Mouse (Mus musculus): ENCODE data around the gene Prkar1a.
"Not testable (repeated sequence)": the region's sequence is repeated elsewhere in the genome, so short reads cannot be mapped to it uniquely, and the experiment has no call there.

Gene Prkar1a

GRCm38 (mm10) chr11:109641498-109642222 lies 7.5 kb upstream of the Prkar1a start:
- no peak for DNase-seq (ENCODE audit: low spot score in 2 of 2)

GRCm38 (mm10) chr11:109648510-109648909 lies 695 bp upstream of the Prkar1a start:
- peak in 1 of 2 experiments; percentile 53 for DNase-seq (ENCODE audit: low spot score in 2 of 2)

DNA sequence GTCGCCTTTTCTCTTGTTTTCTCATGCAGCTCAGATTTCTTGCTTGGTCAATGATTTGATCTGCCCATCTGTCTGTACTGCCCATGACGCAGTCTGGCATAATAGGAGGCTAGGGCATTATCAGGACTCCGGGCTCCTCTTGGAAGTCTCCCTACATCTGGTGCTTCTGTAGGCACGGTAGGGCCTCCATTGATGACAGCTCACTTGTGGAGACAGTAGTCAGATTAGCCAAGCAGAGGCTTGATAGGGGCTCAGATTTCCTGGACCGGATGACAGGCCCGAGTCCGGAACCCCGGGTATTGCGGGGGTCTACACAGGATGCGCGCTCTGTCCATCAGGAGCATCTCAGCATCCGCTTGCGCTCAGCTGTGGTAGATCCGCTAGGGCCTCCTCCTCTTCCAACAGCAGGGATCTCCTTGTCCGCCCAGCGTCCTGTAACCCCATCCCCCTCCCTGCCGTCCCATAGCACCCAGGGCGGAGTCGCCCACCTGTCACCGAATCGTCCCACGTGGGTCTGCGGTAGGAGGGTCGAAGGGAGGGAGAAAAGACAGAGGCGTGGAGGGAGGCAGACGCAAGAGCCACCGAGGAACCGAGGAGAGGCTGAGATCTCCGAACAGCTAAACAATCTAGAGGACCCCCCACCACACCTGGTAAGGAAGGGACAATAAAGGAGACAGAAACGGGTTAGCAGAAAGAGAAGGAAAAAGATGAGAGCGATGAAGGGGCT lies 933 bp downstream of the Prkar1a start:
- DNase-seq (ENCODE audit: low spot score in 2 of 2): peak; percentile 75 to 87

DNA sequence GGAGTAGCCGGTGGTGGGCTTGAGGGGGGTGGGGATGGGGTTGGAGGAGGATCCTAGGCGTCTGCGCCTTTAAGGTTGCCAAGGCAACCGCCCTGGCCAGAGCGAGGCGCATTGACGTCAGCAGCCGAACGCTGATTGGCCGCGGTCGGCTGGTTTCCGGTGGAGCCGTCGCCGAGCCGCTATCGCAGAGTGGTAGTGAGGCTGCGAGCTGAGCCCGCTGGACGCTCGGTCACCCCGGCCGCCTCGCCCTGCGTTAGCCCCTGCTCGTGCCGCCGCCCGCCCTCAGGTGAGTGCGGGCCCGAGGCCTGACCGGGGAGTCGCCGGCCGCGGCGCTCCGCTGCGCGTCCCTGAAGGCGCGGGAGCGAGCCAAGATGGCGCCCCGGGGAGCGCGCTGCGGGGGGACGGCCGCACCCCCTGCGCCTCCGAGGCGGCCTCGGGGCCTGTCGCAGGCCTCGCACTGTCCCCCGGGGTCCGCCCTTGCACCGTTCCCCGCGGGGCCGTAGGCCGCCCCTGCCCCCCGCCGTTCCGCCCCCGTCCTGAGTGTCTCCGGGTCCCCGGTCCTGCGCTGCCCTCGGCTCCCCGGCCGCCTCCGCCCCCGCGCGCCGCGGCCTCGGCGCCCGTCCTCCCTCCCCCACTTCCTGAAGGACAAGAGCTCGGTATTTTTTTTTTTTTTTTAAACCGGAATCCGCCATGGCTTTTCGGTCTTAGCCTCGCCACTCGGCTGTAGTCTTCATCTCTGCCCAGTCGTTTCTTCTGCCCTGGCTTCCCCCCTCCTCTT lies 1.8 kb downstream of the Prkar1a start:
- peak; percentile 79 to 91 for DNase-seq (ENCODE audit: low spot score in 2 of 2)

GRCm38 (mm10) chr11:109651566-109652024 lies 2.4 kb downstream of the Prkar1a start:
- DNase-seq (ENCODE audit: low spot score in 2 of 2): no peak

DNA sequence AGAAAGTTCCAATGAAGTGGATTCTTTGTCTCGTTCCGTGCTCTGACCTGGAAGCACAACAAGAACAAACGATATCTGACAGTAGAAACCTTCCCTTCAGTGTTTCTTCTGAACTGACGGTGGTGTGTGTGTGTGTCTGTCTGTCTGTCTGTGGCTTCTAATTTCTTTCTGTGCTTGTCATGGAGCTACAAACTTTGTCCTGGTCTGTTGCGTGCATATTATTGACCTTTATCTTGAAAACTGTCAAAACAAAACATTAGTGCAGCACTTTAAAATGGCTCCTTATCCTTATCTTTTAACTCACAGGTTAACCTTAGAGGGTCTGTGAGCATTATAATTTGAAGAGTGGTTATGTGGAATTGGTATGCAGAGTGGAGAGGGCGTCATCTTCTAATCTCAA lies 3.3 kb downstream of the Prkar1a start:
- DNase-seq (ENCODE audit: low spot score in 2 of 2): no peak

GRCm38 (mm10) chr11:109653201-109653600 lies 4.0 kb downstream of the Prkar1a start:
- DNase-seq (ENCODE audit: low spot score in 2 of 2): no peak

- no peak for DNase-seq (ENCODE audit: low spot score in 2 of 2)
Measured at GRCm38 (mm10) chr11:109654581-109654980, 5.4 kb downstream of the Prkar1a start.

DNA sequence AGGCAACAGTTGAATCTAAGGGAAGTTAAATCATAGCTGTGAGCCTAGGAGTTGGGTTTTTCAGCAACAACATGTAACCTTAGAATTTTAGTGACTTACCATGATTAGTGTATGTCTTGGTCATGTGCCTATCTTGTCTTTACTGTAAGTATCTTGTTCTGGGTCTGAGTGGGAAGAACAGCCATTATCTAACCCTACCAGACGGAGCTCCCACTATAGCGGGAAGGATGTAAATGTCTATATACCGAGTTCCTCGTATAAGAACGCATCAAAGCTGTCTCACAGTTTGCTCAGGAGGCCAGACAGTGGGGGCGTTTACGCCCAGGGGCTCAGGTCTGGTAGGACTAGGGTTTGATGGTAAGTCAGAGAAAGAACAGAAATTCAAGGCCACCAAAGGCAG lies 7.0 kb downstream of the Prkar1a start:
- no peak for DNase-seq (ENCODE audit: low spot score in 2 of 2)

DNA sequence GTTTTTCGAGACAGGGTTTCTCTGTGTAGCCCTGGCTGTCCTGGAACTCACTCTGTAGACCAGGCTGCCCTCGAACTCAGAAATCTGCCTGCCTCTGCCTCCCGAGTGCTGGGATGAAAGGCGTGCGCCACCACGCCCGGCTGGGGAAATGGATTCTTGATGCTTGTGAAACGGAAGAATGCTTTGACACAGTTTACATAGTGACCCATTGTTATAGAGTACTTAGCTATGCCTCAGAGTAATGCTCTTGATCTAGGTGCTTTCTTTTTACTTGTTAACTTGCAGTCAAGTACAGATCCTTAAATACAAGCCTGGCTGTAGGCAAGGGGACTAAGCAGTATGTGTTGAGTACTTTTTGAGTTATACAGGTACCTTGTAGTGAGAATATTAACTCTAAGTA lies 11.3 kb downstream of the Prkar1a start:
- DNase-seq (ENCODE audit: low spot score in 2 of 2): not testable (repeated sequence)

- DNase-seq (ENCODE audit: low spot score in 2 of 2): no peak
Measured at GRCm38 (mm10) chr11:109664293-109664692, 15.1 kb downstream of the Prkar1a start.

DNA sequence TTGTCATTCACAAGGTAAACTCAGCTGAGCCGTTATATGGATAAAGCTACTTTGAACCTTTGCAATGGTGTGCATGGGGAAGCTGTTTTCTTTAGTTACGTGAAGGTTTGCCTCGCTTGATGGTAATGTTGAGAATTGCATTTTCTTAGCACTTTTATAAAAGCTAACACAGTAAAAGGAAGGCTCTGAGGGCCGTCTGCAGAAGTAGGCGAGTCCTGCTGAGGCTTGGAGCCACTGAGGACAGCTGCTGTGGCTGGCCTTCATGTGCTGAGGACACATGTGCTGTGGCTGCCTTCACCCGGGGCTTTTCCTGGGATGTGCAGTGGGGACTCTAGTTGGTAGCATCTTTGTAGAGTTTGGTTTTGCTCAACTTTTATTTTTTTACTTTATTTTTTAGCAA lies 16.2 kb downstream of the Prkar1a start:
- DNase-seq (ENCODE audit: low spot score in 2 of 2): no peak

DNA sequence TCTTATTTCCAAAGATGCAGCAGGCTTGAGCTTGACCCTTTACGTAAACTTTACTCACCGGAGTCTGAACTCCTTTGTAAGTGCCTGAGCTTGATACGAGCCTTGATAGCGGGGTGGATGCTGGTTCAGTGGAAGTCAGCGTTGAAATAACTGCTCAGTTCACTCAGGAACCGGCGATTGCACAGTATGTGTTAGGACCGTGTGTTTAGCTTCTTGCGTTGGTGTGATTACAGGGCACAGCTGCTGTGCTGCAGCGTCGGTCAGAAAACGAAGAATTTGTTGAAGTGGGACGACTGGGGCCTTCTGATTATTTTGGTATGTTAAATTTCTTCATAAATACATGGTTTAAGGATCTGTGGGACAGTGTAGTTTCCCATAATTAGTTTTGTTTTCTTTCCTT lies 17.2 kb downstream of the Prkar1a start:
- no peak for DNase-seq (ENCODE audit: low spot score in 2 of 2)

GRCm38 (mm10) chr11:109667371-109667770 lies 18.2 kb downstream of the Prkar1a start:
- DNase-seq (ENCODE audit: low spot score in 2 of 2): no peak

- DNase-seq (ENCODE audit: low spot score in 2 of 2): no peak
Measured at GRCm38 (mm10) chr11:109668115-109668725, 19.0 kb downstream of the Prkar1a start.

GRCm38 (mm10) chr11:109669149-109669708 lies 20.0 kb downstream of the Prkar1a start:
- no peak for DNase-seq (ENCODE audit: low spot score in 2 of 2)

DNA sequence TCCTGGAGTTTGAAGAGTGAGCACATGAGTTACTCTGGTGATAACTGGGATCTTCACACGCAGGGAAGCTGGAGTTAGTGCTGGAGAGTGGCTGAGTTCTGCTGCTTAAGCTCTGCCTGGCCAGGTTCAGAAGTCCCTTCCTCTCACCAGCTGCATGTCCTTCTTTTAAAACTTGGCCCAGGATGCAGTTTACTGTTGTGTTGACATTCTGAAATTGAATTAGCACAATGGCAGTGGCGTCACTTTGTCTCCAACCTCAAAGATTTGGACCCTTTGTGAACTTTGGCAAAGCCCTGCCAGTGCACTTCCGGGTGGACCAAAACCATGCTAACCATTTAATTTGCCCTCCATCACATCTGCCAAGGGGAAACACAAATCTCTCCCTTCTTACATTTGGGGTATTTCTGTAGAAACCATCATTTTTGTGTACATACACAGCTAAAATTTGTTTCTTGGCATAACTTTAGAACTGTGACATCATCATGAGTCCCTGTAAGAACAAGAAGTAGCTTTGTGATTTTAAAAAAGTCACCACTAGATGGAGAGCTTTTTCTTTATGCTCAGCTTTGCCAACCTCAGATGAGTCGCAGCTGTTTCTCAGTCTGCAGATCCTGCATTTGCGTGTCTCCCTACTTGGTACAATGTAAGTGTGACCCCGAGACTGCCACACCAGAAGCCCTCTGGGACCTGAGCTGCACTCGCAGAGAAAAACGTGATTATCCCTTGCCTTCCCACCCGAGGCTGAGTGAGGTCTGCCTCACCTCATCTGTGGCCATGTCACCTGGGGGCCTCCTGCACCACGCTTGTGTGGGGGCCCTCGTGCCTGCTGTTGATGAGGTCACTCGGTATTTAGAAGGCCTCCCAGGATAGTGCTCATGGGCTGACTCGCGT lies 21.1 kb downstream of the Prkar1a start:
- peak in 1 of 2 experiments; percentile 24 for DNase-seq (ENCODE audit: low spot score in 2 of 2)

DNA sequence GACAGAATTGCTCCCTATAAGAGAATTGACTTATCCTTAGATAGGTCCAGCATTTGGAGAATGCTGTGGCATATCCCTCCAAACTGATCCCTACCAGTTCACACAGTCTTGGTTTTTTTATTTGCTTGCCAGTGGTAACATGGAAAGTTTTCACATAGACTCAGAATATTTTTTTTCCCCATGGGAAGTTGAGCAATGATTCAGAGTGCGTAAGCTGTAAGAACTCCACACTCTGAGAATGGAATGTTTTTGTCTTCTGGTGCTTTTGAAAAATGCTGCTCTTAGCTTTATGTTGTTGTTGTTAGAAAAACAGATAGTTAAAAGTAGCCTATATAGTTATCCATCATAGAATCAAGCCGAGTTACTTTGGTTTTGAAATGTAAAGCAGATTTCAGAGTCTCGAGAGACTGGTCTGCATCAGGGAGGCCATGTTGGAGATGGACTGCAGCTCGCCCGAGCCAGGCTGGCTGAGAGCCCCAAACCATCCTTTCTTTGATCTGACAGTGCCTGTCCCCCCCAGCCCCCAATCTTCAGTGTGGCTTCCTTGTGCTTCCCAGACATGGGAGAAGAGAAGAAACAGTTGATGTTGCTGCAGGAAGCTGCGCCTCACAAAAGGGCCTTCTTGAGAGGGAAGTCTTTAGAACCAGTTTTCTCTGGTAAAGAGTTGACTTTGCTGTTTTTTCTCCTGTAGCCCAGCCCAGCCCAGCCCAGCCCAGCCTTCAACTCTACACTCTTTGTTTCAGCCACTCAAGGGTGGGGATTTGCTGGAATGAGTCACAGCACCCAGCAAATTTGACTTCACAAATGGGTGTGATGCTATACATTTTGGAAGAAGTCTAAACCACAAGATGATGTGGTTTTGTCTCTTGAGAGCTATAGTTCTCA lies 22.2 kb downstream of the Prkar1a start:
- DNase-seq (ENCODE audit: low spot score in 2 of 2): no peak

DNA sequence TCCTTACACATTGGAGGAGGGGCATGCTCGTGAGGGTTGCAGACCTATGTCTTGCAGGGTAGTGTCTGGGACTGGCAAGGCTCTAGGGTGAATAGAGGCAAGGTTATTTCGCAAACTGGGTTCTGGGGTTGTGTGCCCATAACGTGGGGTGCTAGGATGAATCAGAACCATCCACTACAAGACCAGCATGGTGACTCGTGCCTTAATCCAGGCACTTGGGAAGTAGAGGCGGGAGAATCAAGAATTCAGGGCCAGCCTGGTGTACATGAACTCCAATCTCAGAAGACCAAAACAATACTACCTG lies 22.8 kb downstream of the Prkar1a start:
- DNase-seq (ENCODE audit: low spot score in 2 of 2): no peak

GRCm38 (mm10) chr11:109672396-109672795 lies 23.2 kb downstream of the Prkar1a start:
- no peak for DNase-seq (ENCODE audit: low spot score in 2 of 2)
